Mouse (Mus musculus) MEL (cell line): ENCODE data around the gene Rps23. TPM values are rescaled to one million over a fixed set of nuclear protein-coding genes. Genes with fewer than 3 reads are reported as not detected.

ENCODE experiments used
- DNase-seq: peaks from one replicate; pipeline ENCODE4 v3.0.0; 2011; ENCODE audit warnings: low read depth, low spot score
- H3K27ac ChIP-seq: 2 replicates; pipeline ENCODE4 v1.5.1; 2012; ENCODE audit warnings: low read depth, mild to moderate bottlenecking, control low read depth, low read length, moderate library complexity; ENCODE audit not compliant: control insufficient read depth
- H3K27me3 ChIP-seq, 2 experiments: fragments of 150-350 bp in 1 of 2; sonication (generic) in 1 of 2; 2 replicates each; pipeline ENCODE4 v1.6.1; 2012; ENCODE audit warnings: low read length in 2 of 2, mild to moderate bottlenecking in 2 of 2, improper control_type of control experiment in 1 of 2, moderate library complexity in 1 of 2; ENCODE audit not compliant: insufficient read depth in 2 of 2, control insufficient read depth in 1 of 2
- H3K36me3 ChIP-seq, 2 experiments: 2 replicates each; pipeline ENCODE4 v1.6.1; 2012 to 2014; ENCODE audit warnings: low read length in 2 of 2, improper control_type of control experiment in 1 of 2, inconsistent platforms in 1 of 2, mild to moderate bottlenecking in 1 of 2; ENCODE audit not compliant: insufficient read depth in 2 of 2, control insufficient read depth in 1 of 2
- H3K4me1 ChIP-seq, 2 experiments: fragments of 150-350 bp in 1 of 2; sonication (generic) in 1 of 2; 2 replicates each; pipeline ENCODE4 v1.6.1; 2012; ENCODE audit warnings: low read length in 2 of 2, improper control_type of control experiment in 1 of 2, mild to moderate bottlenecking in 1 of 2; ENCODE audit not compliant: insufficient read depth in 2 of 2, control insufficient read depth in 1 of 2
- H3K4me3 ChIP-seq, 2 experiments: fragments of 150-350 bp in 1 of 2; sonication (generic) in 1 of 2; 2 replicates each; pipeline ENCODE4 v1.5.1; 2012; ENCODE audit warnings: low read depth in 2 of 2, low read length in 2 of 2, mild to moderate bottlenecking in 2 of 2, moderate library complexity in 2 of 2, control low read depth in 1 of 2, improper control_type of control experiment in 1 of 2; ENCODE audit not compliant: control insufficient read depth in 1 of 2, insufficient read depth in 1 of 2
- H3K79me2 ChIP-seq: 2 replicates; pipeline ENCODE4 v1.6.1; 2012; ENCODE audit warnings: mild to moderate bottlenecking, low read length, moderate library complexity; ENCODE audit not compliant: control insufficient read depth, poor library complexity, insufficient read depth
- H3K9ac ChIP-seq: 2 replicates; pipeline ENCODE4 v1.6.1; 2012; ENCODE audit warnings: low read depth, mild to moderate bottlenecking, control low read depth, low read length, moderate library complexity; ENCODE audit not compliant: control insufficient read depth, poor library complexity, severe bottlenecking
- H3K9me3 ChIP-seq: fragments of 150-350 bp; sonication (generic); replicated peaks from 2 replicates; pipeline ENCODE4 v1.6.1; 2012; ENCODE audit warnings: mild to moderate bottlenecking, low read length, improper control_type of control experiment, moderate library complexity; ENCODE audit not compliant: insufficient read depth
- E2F4 ChIP-seq: IDR thresholded peaks from 2 replicates; pipeline ENCODE4 v1.6.1; 2011; ENCODE audit warnings: low read depth, low read length, improper control_type of control experiment, borderline replicate concordance
- MAX ChIP-seq: IDR thresholded peaks from 2 replicates; pipeline ENCODE4 v1.6.1; 2011; ENCODE audit warnings: low read length, improper control_type of control experiment
- NELFE ChIP-seq: IDR thresholded peaks from 2 replicates; pipeline ENCODE4 v1.6.1; 2011; ENCODE audit warnings: low read depth, low read length, improper control_type of control experiment
- POLR2A ChIP-seq, 2 experiments: IDR thresholded peaks; 2 replicates each; pipeline ENCODE4 v1.6.1; 2011 to 2012; ENCODE audit warnings: low read length in 2 of 2, mild to moderate bottlenecking in 2 of 2, control low read depth in 1 of 2, improper control_type of control experiment in 1 of 2, low read depth in 1 of 2, moderate library complexity in 1 of 2; ENCODE audit not compliant: control insufficient read depth in 1 of 2, insufficient read depth in 1 of 2, poor library complexity in 1 of 2
- RAD21 ChIP-seq: IDR thresholded peaks from 2 replicates; pipeline ENCODE4 v1.6.1; 2011; ENCODE audit warnings: mild to moderate bottlenecking, low read depth, low read length, improper control_type of control experiment
- RCOR1 ChIP-seq: IDR thresholded peaks from 2 replicates; pipeline ENCODE4 v1.6.1; 2012; ENCODE audit warnings: low read depth, mild to moderate bottlenecking, inconsistent platforms, low read length, improper control_type of control experiment
- TCF12 ChIP-seq: IDR thresholded peaks from 2 replicates; pipeline ENCODE4 v1.6.1; 2014; ENCODE audit warnings: low read depth, mild to moderate bottlenecking, inconsistent platforms, low read length, improper control_type of control experiment, moderate library complexity
- USF2 ChIP-seq, 2 experiments: IDR thresholded peaks; 2 replicates each; pipeline ENCODE4 v1.6.1; 2011 to 2012; ENCODE audit warnings: improper control_type of control experiment in 2 of 2, low read length in 2 of 2, borderline replicate concordance in 1 of 2, inconsistent platforms in 1 of 2, low read depth in 1 of 2, mild to moderate bottlenecking in 1 of 2; ENCODE audit not compliant: insufficient read depth in 1 of 2
- ZKSCAN1 ChIP-seq: IDR thresholded peaks from 2 replicates; pipeline ENCODE4 v1.6.1; 2012; ENCODE audit warnings: low read depth, mild to moderate bottlenecking, inconsistent platforms, low read length, improper control_type of control experiment, moderate library complexity
- ZMIZ1 ChIP-seq: IDR thresholded peaks from 2 replicates; pipeline ENCODE4 v1.6.1; 2012; ENCODE audit warnings: low read depth, mild to moderate bottlenecking, inconsistent platforms, low read length, improper control_type of control experiment, moderate library complexity
- ZNF384 ChIP-seq: IDR thresholded peaks from 2 replicates; pipeline ENCODE4 v1.6.1; 2012; ENCODE audit warnings: low read depth, mild to moderate bottlenecking, inconsistent platforms, low read length, improper control_type of control experiment
- polyA plus RNA-seq, 2 experiments: library from polyadenylated mRNA; stranded (reverse) in 1 of 2; unstranded in 1 of 2; fragments of >175 nt in 1 of 2; fragments of >200 nt in 1 of 2; gene quantifications; 2 replicates each; pipeline versions ENCODE4 v1.2.1 to v1.2.4; 2012; ENCODE audit warnings: low replicate concordance in 2 of 2, low read depth in 1 of 2; ENCODE audit not compliant: insufficient read length in 2 of 2, insufficient read depth in 1 of 2, missing spikeins in 1 of 2
- total RNA-seq: library from RNA; depleted of rRNA; stranded (reverse); fragments of 300-350 nt; gene quantifications from 2 replicates; pipeline ENCODE4 v1.2.3, GENCODE M21; 2012

Rps23 gene
- total and polyA plus RNA-seq, 3 experiments, result 389 to 2,086 TPM; not detected in 1

DNA sequence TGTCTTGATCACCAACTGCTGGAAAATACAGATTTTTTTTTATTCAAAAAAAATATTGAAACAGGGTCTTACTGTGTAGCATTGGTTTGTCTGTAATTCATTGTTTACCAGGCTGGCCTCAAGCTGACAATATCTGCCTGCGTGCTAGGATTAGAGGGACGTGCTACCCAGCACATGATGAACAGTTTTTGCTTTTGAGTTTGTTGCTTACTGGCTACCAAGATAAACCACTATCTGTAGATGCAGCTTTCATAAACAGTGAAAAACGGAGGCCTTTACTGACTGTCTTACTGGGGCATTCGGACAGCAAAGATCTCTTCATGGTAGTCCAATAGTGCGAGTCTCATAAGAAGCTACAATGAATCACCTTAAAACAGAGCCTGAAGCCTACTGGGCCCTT lies 32.6 kb upstream of the Rps23 start:
- Histone ChIP-seq H3K36me3 (no peaks in the 10 kb centered on the region), H3K79me2 (no peaks in the 10 kb centered on the region)
- no peak for DNase-seq
- TF ChIP-seq POLR2A (IDR thresholded peaks at IDR 0.05; ENCODE audit: control insufficient read depth in 1 of 2, insufficient read depth in 1 of 2, low read depth in 1 of 2, low read length in 2 of 2, poor library complexity in 1 of 2) (no peak), RCOR1 (no peak), ZKSCAN1 (no peak), E2F4 (no peak)
- TF ChIP-seq, all 39 proteins: peak for 0
- no peak overlapping the region for H3K4me3 ChIP-seq
- no peaks in the 10 kb centered on the region for H3K9me3 ChIP-seq
- no peaks in the 10 kb centered on the region for H3K27me3 ChIP-seq
- no peak overlapping the region for H3K9ac ChIP-seq
- no peaks in the 10 kb centered on the region for H3K4me1 ChIP-seq
- no peak overlapping the region for H3K27ac ChIP-seq

DNA sequence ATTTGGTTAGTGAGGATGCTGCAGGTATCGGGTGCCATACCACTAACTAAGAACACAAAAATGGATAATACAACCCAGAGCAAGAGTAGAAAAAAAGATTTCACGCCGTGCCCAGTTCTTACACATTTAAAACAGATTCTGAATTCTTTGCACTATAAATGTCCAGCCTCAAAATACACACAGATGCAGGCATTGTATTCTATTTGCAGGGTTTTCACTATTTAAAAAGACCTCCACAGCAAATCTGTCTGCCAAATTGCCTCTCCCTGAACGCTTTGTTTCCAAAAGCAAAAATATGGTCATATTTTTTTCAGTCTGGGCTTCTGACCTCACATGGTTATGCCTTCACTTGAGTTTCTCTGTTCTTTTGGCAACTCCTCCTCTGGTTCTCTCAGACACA lies 27.9 kb upstream of the Rps23 start:
- H3K27ac ChIP-seq, result no peak overlapping the region
- no peaks in the 10 kb centered on the region for H3K36me3 ChIP-seq
- no peak overlapping the region for H3K9ac ChIP-seq
- no peaks in the 10 kb centered on the region for H3K27me3 ChIP-seq
- TF ChIP-seq TCF12, result no peak
- H3K4me3 ChIP-seq, result no peak overlapping the region
- H3K4me1 ChIP-seq, result no peaks in the 10 kb centered on the region
- no peak for DNase-seq
- H3K79me2 ChIP-seq, result no peaks in the 10 kb centered on the region
- no peaks in the 10 kb centered on the region for H3K9me3 ChIP-seq

DNA sequence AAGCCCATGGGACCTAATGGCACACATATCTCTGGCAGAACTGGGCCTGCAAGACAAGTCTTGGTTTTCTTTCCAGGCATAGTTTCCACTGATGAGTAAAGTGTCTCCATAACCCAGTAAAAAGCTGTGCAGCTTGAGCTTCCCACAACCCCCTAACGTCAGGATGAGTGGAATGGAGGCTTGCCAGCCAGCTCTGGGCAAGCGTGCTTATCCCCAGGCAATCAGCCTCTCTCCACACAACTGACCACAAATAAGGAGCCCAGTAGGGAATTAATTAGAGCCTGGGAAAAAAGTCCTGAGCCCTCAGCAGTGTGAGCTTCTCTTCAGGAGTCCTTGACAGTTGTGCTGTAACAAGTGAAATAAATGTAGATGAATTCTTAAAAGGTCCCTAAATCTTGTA lies 26.7 kb upstream of the Rps23 start:
- Histone ChIP-seq H3K9ac (no peak overlapping the region), H3K4me3 (no peak overlapping the region), H3K27ac (no peak overlapping the region), H3K4me1 (no peaks in the 10 kb centered on the region), H3K36me3 (no peaks in the 10 kb centered on the region), H3K9me3 (no peaks in the 10 kb centered on the region), H3K27me3 (no peaks in the 10 kb centered on the region), H3K79me2 (no peaks in the 10 kb centered on the region)
- no peak for DNase-seq
- no peak for TF ChIP-seq ZMIZ1
- TF ChIP-seq NELFE, result no peak
- TF ChIP-seq RAD21, result no peak
- no peak for TF ChIP-seq ZNF384
- TF ChIP-seq POLR2A (IDR thresholded peaks at IDR 0.05; ENCODE audit: control insufficient read depth in 1 of 2, insufficient read depth in 1 of 2, low read depth in 1 of 2, low read length in 2 of 2, poor library complexity in 1 of 2), result no peak
- no peak for TF ChIP-seq MAX
- no peak for TF ChIP-seq USF2 (IDR thresholded peaks at IDR 0.05; ENCODE audit: borderline replicate concordance in 1 of 2, insufficient read depth in 1 of 2, low read depth in 1 of 2, low read length in 2 of 2)
